Mouse (Mus musculus): Measurements from ENCODE around the gene Nkx2-4. TPM values are rescaled to one million over a fixed set of nuclear protein-coding genes. Genes with fewer than 3 reads are reported as not detected.

The Nkx2-4 gene
- polyA plus RNA-seq, 1 experiment from 2014 or later: not detected

DNA sequence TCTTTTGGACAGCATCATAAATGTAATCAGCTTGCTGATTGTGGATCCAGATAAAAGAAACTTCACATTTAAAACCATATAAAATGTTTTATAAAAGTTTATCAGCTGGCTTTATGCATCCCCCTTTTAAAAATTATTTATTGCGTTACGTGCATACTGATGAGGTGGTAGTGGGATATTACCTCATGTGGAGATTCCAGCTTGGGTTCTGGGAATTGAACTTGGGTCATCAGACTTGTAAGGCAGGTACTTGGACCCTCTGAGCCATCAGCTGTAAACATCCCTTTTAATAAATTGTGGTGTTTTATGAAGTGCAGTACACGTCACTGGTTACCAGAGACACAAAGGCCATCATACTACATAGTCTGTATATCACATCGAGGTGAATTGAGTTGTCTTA is 10.8 kb downstream of the Nkx2-4 start:
- no peak overlapping the region for H3K9ac ChIP-seq (ENCODE audit: low read depth, low read length)
- no peaks in the 10 kb centered on the region for H3K4me1 ChIP-seq (ENCODE audit: control insufficient read depth, insufficient read depth, low read length)
- no peak overlapping the region for H3K4me3 ChIP-seq (ENCODE audit: low read length)
- peaks cover 30% of the 10 kb centered on the region for H3K36me3 ChIP-seq (ENCODE audit: control insufficient read depth, insufficient read depth, low read length)
- whole genome bisulfite sequencing: 93% methylated on average over 4 of the region's 4 CpGs
- H3K9me3 ChIP-seq (ENCODE audit: control insufficient read depth, low read length): no peaks in the 10 kb centered on the region
- H3K27ac ChIP-seq (ENCODE audit: low read depth, low read length): no peak overlapping the region
- no peak for ATAC-seq (ENCODE audit: low FRiP score, low TSS enrichment)
- peaks cover 4% of the 10 kb centered on the region for H3K27me3 ChIP-seq (ENCODE audit: control insufficient read depth, insufficient read depth, low read length)
- H3K4me2 ChIP-seq (replicated peaks; ENCODE audit: low read depth, low read length): no peak overlapping the region

DNA sequence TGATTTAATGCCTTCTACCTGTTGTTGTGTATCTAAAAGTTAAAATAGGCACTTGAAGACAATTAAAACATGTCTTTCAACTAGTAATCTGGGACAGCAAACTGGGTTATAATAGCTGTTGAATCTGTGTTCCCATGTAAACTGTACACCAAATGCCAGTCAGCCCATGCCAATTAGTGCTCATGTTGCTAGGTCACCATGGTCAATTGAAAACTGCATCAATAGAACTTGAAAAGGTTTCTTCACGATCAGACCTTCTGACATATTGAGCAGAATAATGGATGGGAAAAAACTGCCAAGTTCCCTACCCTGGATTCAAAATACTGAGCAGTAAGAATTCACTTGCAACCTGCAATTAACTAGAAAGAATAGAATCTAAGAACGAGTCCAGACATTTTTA is 11.3 kb downstream of the Nkx2-4 start:
- ATAC-seq (ENCODE audit: low FRiP score, low TSS enrichment): no peak
- peaks cover 34% of the 10 kb centered on the region for H3K36me3 ChIP-seq (ENCODE audit: control insufficient read depth, insufficient read depth, low read length)
- 83% methylated on average over 2 of the region's 2 CpGs for WGBS

DNA sequence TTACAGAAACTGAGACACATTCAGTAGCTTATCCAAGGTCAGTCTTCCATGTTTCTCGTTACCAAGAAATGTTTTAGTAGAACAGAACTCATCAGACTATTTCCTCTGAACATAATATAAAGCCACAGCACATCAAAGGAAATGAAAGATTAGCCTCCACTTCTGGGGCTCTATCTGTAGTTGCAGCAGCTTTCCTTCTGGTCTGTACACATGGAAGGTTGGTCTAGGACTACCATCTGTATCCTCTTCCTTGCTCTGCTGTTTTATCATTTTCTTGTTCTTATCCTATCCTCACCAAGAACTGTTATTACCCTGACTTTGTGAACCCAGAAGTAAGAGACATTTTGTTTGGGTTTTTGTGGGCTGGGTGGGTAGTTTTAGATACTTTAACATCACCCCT is 14.9 kb downstream of the Nkx2-4 start:
- ATAC-seq (ENCODE audit: low FRiP score, low TSS enrichment): no peak
- H3K27ac ChIP-seq (ENCODE audit: low read depth, low read length): no peak overlapping the region
- WGBS: 95% methylated on average over 1 of the region's 1 CpGs
- H3K27me3 ChIP-seq (ENCODE audit: control insufficient read depth, insufficient read depth, low read length): no peaks in the 10 kb centered on the region
- no peak overlapping the region for H3K4me2 ChIP-seq (replicated peaks; ENCODE audit: low read depth, low read length)
- no peak overlapping the region for H3K4me3 ChIP-seq (ENCODE audit: low read length)
- no peaks in the 10 kb centered on the region for H3K4me1 ChIP-seq (ENCODE audit: control insufficient read depth, insufficient read depth, low read length)
- H3K36me3 ChIP-seq (ENCODE audit: control insufficient read depth, insufficient read depth, low read length): peaks cover 31% of the 10 kb centered on the region
- no peak overlapping the region for H3K9ac ChIP-seq (ENCODE audit: low read depth, low read length)
- H3K9me3 ChIP-seq (ENCODE audit: control insufficient read depth, low read length): no peaks in the 10 kb centered on the region

More for the DNA sequence above, 11.3 kb downstream of the Nkx2-4 start:
- Histone ChIP-seq H3K27ac (ENCODE audit: low read depth, low read length) (no peak overlapping the region), H3K9ac (ENCODE audit: low read depth, low read length) (no peak overlapping the region), H3K4me2 (replicated peaks; ENCODE audit: low read depth, low read length) (no peak overlapping the region), H3K9me3 (ENCODE audit: control insufficient read depth, low read length) (no peaks in the 10 kb centered on the region), H3K27me3 (ENCODE audit: control insufficient read depth, insufficient read depth, low read length) (no peaks in the 10 kb centered on the region; the same call in 1 of the 2 replicates), H3K4me1 (ENCODE audit: control insufficient read depth, insufficient read depth, low read length) (no peaks in the 10 kb centered on the region), H3K4me3 (ENCODE audit: low read length) (no peak overlapping the region)

DNA sequence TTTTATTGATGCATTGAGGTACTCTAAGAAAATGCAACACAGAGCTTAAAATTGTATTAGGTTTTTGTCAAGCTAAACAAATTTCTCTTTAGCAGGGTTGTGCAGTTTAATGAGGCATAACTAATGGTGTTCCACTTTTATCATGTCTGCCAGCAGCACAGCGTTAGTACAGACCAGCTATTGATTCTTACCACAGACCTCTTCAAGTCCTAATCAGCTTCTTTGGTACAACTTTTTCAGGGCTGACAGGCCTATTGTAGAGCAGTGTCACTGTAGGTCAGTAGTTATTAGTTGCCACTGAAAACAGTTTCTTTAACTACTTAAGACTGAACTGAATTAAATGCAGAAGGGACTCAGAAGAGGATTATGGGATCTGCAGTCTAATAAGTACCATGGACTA is 16.2 kb downstream of the Nkx2-4 start:
- H3K27me3 ChIP-seq (ENCODE audit: control insufficient read depth, insufficient read depth, low read length): no peaks in the 10 kb centered on the region
- no peaks in the 10 kb centered on the region for H3K9me3 ChIP-seq (ENCODE audit: control insufficient read depth, low read length)
- H3K27ac ChIP-seq (ENCODE audit: low read depth, low read length): no peak overlapping the region
- no peak overlapping the region for H3K4me3 ChIP-seq (ENCODE audit: low read length)
- H3K9ac ChIP-seq (ENCODE audit: low read depth, low read length): no peak overlapping the region
- ATAC-seq (ENCODE audit: low FRiP score, low TSS enrichment): no peak
- H3K36me3 ChIP-seq (ENCODE audit: control insufficient read depth, insufficient read depth, low read length): peaks cover 30% of the 10 kb centered on the region; the same call in 1 of the 2 replicates
- WGBS: 38% methylated on average over 1 of the region's 1 CpGs
- no peak overlapping the region for H3K4me2 ChIP-seq (replicated peaks; ENCODE audit: low read depth, low read length)
- H3K4me1 ChIP-seq (ENCODE audit: control insufficient read depth, insufficient read depth, low read length): no peaks in the 10 kb centered on the region

DNA sequence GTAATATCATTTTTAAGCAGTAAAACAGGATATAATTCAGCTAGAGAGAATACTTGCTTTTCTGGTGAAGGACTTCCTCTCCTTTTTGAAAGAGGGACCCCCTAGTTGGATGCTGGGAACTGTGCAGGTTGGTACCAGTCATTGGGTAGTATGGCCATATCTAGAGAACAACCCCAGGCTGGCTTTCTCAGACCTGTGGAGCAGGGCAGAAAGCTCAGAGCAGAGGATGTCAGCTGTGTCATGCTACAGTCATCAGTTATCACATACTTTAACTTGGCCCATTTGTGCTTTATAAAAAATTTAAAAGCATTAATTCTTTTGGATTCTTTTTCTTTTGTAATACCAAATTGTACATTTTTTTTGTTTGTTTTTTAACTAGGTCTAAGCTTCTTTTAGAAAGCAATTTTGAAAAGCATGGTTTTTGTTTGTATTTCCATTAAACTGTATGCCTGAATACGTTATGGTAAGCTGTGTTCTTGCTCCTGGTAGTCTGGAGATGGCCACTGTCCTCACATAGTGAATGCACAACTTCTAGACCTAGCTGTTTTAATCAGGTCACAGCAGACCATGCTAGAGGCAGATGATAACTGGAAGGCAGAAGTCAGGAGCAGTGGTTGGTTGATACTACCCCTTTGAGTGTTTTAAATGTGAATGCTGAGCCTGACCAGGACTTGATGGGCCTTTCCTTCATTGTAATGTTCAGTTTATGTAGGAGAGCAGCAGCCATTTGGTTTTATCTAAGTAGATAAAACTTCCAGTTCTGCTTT is 17.6 kb downstream of the Nkx2-4 start:
- Histone ChIP-seq H3K9me3 (ENCODE audit: control insufficient read depth, low read length) (no peaks in the 10 kb centered on the region), H3K4me3 (ENCODE audit: low read length) (no peak overlapping the region)

DNA sequence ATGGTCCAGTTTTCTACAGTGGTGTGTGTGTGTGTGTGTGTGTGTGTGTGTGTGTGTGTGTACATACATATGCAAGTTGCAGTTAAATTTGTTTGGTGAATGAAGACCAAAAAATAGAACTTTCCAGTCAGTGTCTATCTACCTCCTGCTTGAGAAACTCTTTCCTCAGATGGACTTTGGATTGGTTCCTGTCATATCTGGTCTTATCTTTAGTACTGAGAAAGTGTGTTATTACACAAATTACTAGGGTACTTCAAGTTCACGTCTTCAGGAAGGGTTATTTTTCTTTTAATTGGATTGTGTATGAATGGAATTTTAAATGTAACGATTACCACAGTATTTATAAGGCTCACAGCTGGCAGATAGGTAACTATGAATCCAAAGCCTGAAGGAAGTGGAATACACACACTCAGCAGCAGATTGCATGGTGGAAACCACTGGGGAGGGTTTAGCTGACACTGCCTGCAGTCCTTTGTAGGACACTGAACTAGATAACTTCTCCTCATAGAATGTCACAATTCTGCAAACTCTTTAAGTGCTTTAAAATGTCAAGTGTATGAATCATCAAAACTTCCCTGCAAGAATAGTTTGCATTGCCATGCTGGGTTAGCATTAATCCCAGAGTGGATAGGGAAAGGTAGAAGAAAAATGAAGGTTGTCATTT is 31.9 kb downstream of the Nkx2-4 start:
- WGBS: 87% methylated on average over 2 of the region's 2 CpGs
- H3K36me3 ChIP-seq (ENCODE audit: control insufficient read depth, insufficient read depth, low read length): peaks cover 60% of the 10 kb centered on the region
- H3K27me3 ChIP-seq (ENCODE audit: control insufficient read depth, insufficient read depth, low read length): no peaks in the 10 kb centered on the region
- no peak overlapping the region for H3K4me2 ChIP-seq (replicated peaks; ENCODE audit: low read depth, low read length)
- no peak for ATAC-seq (ENCODE audit: low FRiP score, low TSS enrichment)
- H3K9ac ChIP-seq (ENCODE audit: low read depth, low read length): no peak overlapping the region
- no peaks in the 10 kb centered on the region for H3K4me1 ChIP-seq (ENCODE audit: control insufficient read depth, insufficient read depth, low read length)
- no peaks in the 10 kb centered on the region for H3K9me3 ChIP-seq (ENCODE audit: control insufficient read depth, low read length)
- H3K4me3 ChIP-seq (ENCODE audit: low read length): no peak overlapping the region
- no peak overlapping the region for H3K27ac ChIP-seq (ENCODE audit: low read depth, low read length)

More for the DNA sequence above, 17.6 kb downstream of the Nkx2-4 start:
- Histone ChIP-seq H3K9ac (ENCODE audit: low read depth, low read length) (no peak overlapping the region), H3K27ac (ENCODE audit: low read depth, low read length) (no peak overlapping the region), H3K4me2 (replicated peaks; ENCODE audit: low read depth, low read length) (no peak overlapping the region), H3K36me3 (ENCODE audit: control insufficient read depth, insufficient read depth, low read length) (peaks cover 33% of the 10 kb centered on the region; the same call in 1 of the 2 replicates), H3K4me1 (ENCODE audit: control insufficient read depth, insufficient read depth, low read length) (no peaks in the 10 kb centered on the region), H3K27me3 (ENCODE audit: control insufficient read depth, insufficient read depth, low read length) (no peaks in the 10 kb centered on the region)
- 90% methylated on average over 1 of the region's 1 CpGs for WGBS
- no peak for ATAC-seq (ENCODE audit: low FRiP score, low TSS enrichment)

DNA sequence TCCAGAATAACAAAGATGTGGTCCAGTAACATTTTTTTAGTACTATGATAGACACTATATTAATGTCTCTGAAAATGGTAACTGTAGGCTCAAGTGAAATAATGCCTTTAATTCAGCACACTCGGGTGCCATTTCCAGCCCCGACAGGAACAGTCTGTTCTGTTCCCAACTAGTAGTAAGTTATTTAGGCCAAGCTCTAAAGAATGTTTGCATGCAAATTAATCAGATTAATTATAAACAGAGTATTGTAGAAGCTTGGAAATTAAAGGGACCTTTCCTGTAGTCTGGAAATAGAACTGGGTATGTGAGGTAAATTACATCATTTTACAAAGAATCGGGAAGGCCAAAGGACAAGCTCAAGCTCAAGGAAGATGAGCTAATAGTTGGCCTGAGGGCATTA is 38.2 kb downstream of the Nkx2-4 start:
- whole genome bisulfite sequencing: 87% methylated on average over 3 of the region's 3 CpGs

DNA sequence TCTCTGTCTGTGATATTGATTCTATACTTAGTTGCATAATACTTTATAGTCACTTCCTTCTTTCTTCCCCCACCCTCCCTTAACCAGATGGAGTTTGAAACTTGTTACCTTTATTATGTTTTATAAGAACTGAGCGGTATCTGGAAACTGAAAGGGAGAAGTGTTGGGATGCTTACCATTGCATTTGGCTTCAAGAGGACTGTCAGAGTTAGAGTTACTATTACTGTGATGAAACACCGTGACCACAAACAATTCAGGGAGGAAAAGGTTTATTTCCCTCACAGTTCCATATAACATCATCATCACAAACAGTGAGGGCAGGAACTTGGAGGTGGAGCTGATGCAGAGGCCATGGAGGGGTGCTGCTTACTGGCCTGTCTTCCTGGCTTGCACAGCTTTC is 49.4 kb downstream of the Nkx2-4 start:
- no peaks in the 10 kb centered on the region for H3K4me1 ChIP-seq (ENCODE audit: control insufficient read depth, insufficient read depth, low read length)
- no peaks in the 10 kb centered on the region for H3K9me3 ChIP-seq (ENCODE audit: control insufficient read depth, low read length)
- H3K4me2 ChIP-seq (replicated peaks; ENCODE audit: low read depth, low read length): no peak overlapping the region
- H3K27me3 ChIP-seq (ENCODE audit: control insufficient read depth, insufficient read depth, low read length): no peaks in the 10 kb centered on the region
- H3K9ac ChIP-seq (ENCODE audit: low read depth, low read length): no peak overlapping the region
- H3K4me3 ChIP-seq (ENCODE audit: low read length): no peak overlapping the region
- no peak overlapping the region for H3K27ac ChIP-seq (ENCODE audit: low read depth, low read length)
- H3K36me3 ChIP-seq (ENCODE audit: control insufficient read depth, insufficient read depth, low read length): peaks cover 46% of the 10 kb centered on the region
- ATAC-seq (ENCODE audit: low FRiP score, low TSS enrichment): no peak
- WGBS: 94% methylated on average over 2 of the region's 2 CpGs

More for the DNA sequence above, 38.2 kb downstream of the Nkx2-4 start:
- H3K9me3 ChIP-seq (ENCODE audit: control insufficient read depth, low read length): no peaks in the 10 kb centered on the region
- H3K4me2 ChIP-seq (replicated peaks; ENCODE audit: low read depth, low read length): no peak overlapping the region
- H3K27ac ChIP-seq (ENCODE audit: low read depth, low read length): no peak overlapping the region
- peaks cover 57% of the 10 kb centered on the region for H3K36me3 ChIP-seq (ENCODE audit: control insufficient read depth, insufficient read depth, low read length)
- H3K4me3 ChIP-seq (ENCODE audit: low read length): no peak overlapping the region
- H3K27me3 ChIP-seq (ENCODE audit: control insufficient read depth, insufficient read depth, low read length): no peaks in the 10 kb centered on the region
- ATAC-seq (ENCODE audit: low FRiP score, low TSS enrichment): no peak
- H3K9ac ChIP-seq (ENCODE audit: low read depth, low read length): no peak overlapping the region
- no peaks in the 10 kb centered on the region for H3K4me1 ChIP-seq (ENCODE audit: control insufficient read depth, insufficient read depth, low read length)

Measured in kidney, embryonic 14.5 days (tissue).